Mouse (Mus musculus) midbrain, embryonic 12.5 days (tissue): ENCODE measurements around the gene Rnf26. TPM values are rescaled to one million over a fixed set of nuclear protein-coding genes. Genes with fewer than 3 reads are reported as not detected.
A peak's percentile ranks its signal among the peaks of the same experiment; 100 is the strongest.

ENCODE experiments used
- ATAC-seq: fragments of 200-750 bp; cut with Nextera tagmentation; 2 replicates; pipeline ENCODE4 v1.8.0; 2017; ENCODE audit warnings: low read depth, moderate TSS enrichment, moderate library complexity; ENCODE audit not compliant: low FRiP score
- H3K27ac ChIP-seq: fragments of 300-500 bp; sonication (generic); replicated peaks from 2 replicates; pipeline ENCODE4 v1.5.1; 2016; ENCODE audit warnings: mild to moderate bottlenecking
- H3K27me3 ChIP-seq: fragments of 300-500 bp; sonication (generic); 2 replicates; pipeline ENCODE4 v1.6.1; 2016; ENCODE audit warnings: mild to moderate bottlenecking
- H3K36me3 ChIP-seq: fragments of 300-500 bp; sonication (generic); 2 replicates; pipeline ENCODE4 v1.6.1; 2016
- H3K4me1 ChIP-seq: fragments of 300-500 bp; sonication (generic); 2 replicates; pipeline ENCODE4 v1.6.1; 2016
- H3K4me2 ChIP-seq: fragments of 300-500 bp; sonication (generic); replicated peaks from 2 replicates; pipeline ENCODE4 v1.6.1; 2016; ENCODE audit warnings: mild to moderate bottlenecking, moderate library complexity
- H3K4me3 ChIP-seq: fragments of 300-500 bp; sonication (generic); 2 replicates; pipeline ENCODE4 v1.5.1; 2016; ENCODE audit warnings: mild to moderate bottlenecking
- H3K9ac ChIP-seq: fragments of 300-500 bp; sonication (generic); replicated peaks from 2 replicates; pipeline ENCODE4 v1.6.1; 2016; ENCODE audit warnings: mild to moderate bottlenecking, moderate library complexity
- H3K9me3 ChIP-seq: fragments of 300-500 bp; sonication (generic); 2 replicates; pipeline ENCODE4 v1.6.1; 2016; ENCODE audit warnings: mild to moderate bottlenecking
- WGBS: fragments of 180-500 bp; shearing (Covaris S2); methylation state at CpG from one replicate; pipeline ENCODE4 v1.1.7; 2016; 5-methylcytosine and 5-hydroxymethylcytosine counted together
- polyA plus RNA-seq: library from polyadenylated mRNA; unstranded; fragments of >200 nt; fragmentation: Nextera tagmentation; extraction: Ambion mirVana; gene quantifications from 2 replicates; pipeline ENCODE4 v1.2.1, GENCODE M21; 2016

The Rnf26 gene
- polyA plus RNA-seq, 1 experiment from 2014 or later: 64.2 TPM

GRCm38 (mm10) chr9:44106596-44106995 is 6.7 kb downstream of the Rnf26 start:
- WGBS: 52% methylated on average over 4 of the region's 4 CpGs
- Histone ChIP-seq H3K9ac (peak overlapping the region; percentile 50), H3K9me3 (no peaks in the 10 kb centered on the region), H3K36me3 (peaks cover 11% of the 10 kb centered on the region; the same call in 1 of the 2 replicates), H3K4me3 (peak overlapping the region; percentile 21; the same call in 1 of the 2 replicates), H3K27ac (peak overlapping the region; percentile 60; the same call in 1 of the 2 replicates), H3K4me2 (peak overlapping the region; percentile 46), H3K27me3 (no peaks in the 10 kb centered on the region), H3K4me1 (peaks cover 49% of the 10 kb centered on the region)
- ATAC-seq: no peak

GRCm38 (mm10) chr9:44106182-44106581 is 7.1 kb downstream of the Rnf26 start:
- Histone ChIP-seq H3K9me3 (no peaks in the 10 kb centered on the region), H3K4me2 (no peak overlapping the region), H3K4me1 (peaks cover 51% of the 10 kb centered on the region), H3K27me3 (no peaks in the 10 kb centered on the region), H3K36me3 (peaks cover 11% of the 10 kb centered on the region; the same call in 1 of the 2 replicates), H3K27ac (no peak overlapping the region), H3K4me3 (no peak overlapping the region), H3K9ac (no peak overlapping the region; the same call in 1 of the 2 replicates)
- ATAC-seq: no peak
- WGBS: 97% methylated on average over 7 of the region's 7 CpGs

GRCm38 (mm10) chr9:44105781-44106180 is 7.5 kb downstream of the Rnf26 start:
- H3K36me3 ChIP-seq: peaks cover 11% of the 10 kb centered on the region; the same call in 1 of the 2 replicates
- H3K4me1 ChIP-seq: peaks cover 51% of the 10 kb centered on the region
- H3K27ac ChIP-seq: no peak overlapping the region
- WGBS: 90% methylated on average over 10 of the region's 10 CpGs
- H3K27me3 ChIP-seq: no peaks in the 10 kb centered on the region
- no peak overlapping the region for H3K4me3 ChIP-seq
- no peaks in the 10 kb centered on the region for H3K9me3 ChIP-seq
- H3K9ac ChIP-seq: no peak overlapping the region
- no peak for ATAC-seq
- no peak overlapping the region for H3K4me2 ChIP-seq

DNA sequence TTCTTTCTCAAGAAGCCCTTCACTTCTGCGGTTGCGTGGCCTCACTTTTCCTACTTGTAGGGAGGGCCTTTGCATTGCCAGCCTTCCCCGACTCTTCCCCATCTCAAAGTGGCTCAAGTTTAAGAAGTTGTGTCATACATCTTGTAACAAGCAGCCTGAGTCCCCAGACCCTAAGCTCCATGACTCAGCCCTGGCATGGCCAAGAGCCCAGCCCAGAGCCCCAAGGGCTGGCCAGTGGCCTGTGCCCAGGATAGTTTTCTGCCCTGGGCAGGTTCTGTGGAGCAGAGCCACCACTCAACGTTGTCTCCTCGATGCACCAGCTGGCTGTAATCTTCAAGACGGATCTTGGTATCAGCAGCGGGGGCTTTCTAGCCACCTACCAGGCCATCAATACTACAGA is 8.4 kb downstream of the Rnf26 start:
- no peaks in the 10 kb centered on the region for H3K9me3 ChIP-seq
- WGBS: 93% methylated on average over 7 of the region's 7 CpGs
- no peak for ATAC-seq
- H3K36me3 ChIP-seq: peaks cover 11% of the 10 kb centered on the region; the same call in 1 of the 2 replicates
- no peak overlapping the region; the same call in 1 of the 2 replicates for H3K9ac ChIP-seq
- no peak overlapping the region for H3K27ac ChIP-seq
- no peak overlapping the region for H3K4me2 ChIP-seq
- H3K27me3 ChIP-seq: no peaks in the 10 kb centered on the region
- H3K4me1 ChIP-seq: peaks cover 42% of the 10 kb centered on the region
- H3K4me3 ChIP-seq: no peak overlapping the region

DNA sequence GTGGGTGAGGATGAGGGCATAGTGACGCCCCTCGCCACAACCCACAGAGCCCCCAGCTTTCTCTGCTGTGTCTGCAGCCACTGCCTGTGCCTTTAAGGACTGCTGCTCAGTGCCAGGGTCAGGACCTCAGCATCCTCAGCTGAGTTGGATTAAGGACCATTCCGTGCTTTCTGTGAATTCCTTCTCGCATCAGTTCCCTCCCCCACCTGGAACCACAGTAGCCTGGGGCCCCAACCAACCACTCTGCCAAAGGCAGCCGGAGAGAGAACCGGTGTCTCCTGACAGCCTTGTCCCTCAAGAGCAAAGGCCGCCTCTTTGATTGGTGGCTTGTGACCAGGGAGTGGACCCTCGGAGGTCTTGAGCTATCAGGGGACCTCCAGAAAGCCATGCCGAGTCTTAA is 11.8 kb downstream of the Rnf26 start, which contains the start of gene Mfrp:
TSS of gene Mfrp (plus strand) at position 240 of the 400 bp plus-strand sequence.
- H3K27me3 ChIP-seq: no peaks in the 10 kb centered on the region
- H3K4me1 ChIP-seq: peaks cover 13% of the 10 kb centered on the region
- H3K36me3 ChIP-seq: peaks cover 11% of the 10 kb centered on the region; the same call in 1 of the 2 replicates
- no peak within 1 kb of the TSS for H3K9ac ChIP-seq
- WGBS: 29% methylated on average over 9 of the region's 9 CpGs
- ATAC-seq: no peak
- no peak within 1 kb of the TSS for H3K4me3 ChIP-seq
- H3K27ac ChIP-seq: no peak within 1 kb of the TSS
- H3K9me3 ChIP-seq: no peaks in the 10 kb centered on the region
- no peak within 1 kb of the TSS; the same call in 1 of the 2 replicates for H3K4me2 ChIP-seq

GRCm38 (mm10) chr9:44096536-44096935 is 16.8 kb downstream of the Rnf26 start:
- Histone ChIP-seq H3K9ac (no peak overlapping the region), H3K36me3 (no peaks in the 10 kb centered on the region), H3K27me3 (no peaks in the 10 kb centered on the region), H3K9me3 (no peaks in the 10 kb centered on the region), H3K4me1 (peaks cover 15% of the 10 kb centered on the region), H3K27ac (peak overlapping the region; percentile 43; the same call in 1 of the 2 replicates), H3K4me3 (no peak overlapping the region), H3K4me2 (no peak overlapping the region)
- 8% methylated on average over 9 of the region's 9 CpGs for WGBS
- ATAC-seq: peak; percentile 60; the same call in 1 of the 2 replicates

DNA sequence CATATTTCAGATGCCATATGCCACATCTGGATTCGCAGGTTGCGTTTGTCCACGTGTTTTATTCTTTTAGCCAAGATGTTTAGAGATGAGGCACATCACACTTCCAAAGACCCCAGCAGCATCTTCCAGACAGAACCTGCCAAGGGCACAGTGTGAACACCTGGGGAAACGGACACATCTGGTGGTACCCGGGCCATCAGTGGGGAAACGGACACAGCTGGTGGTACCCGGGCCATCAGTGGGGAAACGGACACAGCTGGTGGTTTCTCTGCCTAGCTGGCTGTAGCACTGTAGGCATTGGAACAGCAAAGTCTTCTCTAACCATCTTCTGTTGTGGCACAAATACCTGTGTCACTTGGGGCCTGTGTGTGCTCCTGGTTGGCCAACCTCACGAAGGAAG is 17.5 kb downstream of the Rnf26 start:
- Histone ChIP-seq H3K4me2 (no peak overlapping the region), H3K4me1 (peaks cover 13% of the 10 kb centered on the region), H3K9me3 (no peaks in the 10 kb centered on the region), H3K9ac (no peak overlapping the region), H3K36me3 (no peaks in the 10 kb centered on the region), H3K4me3 (no peak overlapping the region), H3K27ac (no peak overlapping the region), H3K27me3 (no peaks in the 10 kb centered on the region)
- 95% methylated on average over 9 of the region's 9 CpGs for WGBS
- ATAC-seq: no peak

- Histone ChIP-seq H3K9me3 (no peaks in the 10 kb centered on the region), H3K9ac (no peak overlapping the region), H3K4me2 (no peak overlapping the region), H3K36me3 (no peaks in the 10 kb centered on the region), H3K4me1 (peaks cover 13% of the 10 kb centered on the region), H3K27ac (no peak overlapping the region), H3K27me3 (peaks cover 3% of the 10 kb centered on the region; the same call in 1 of the 2 replicates), H3K4me3 (no peak overlapping the region)
- no peak for ATAC-seq
- 92% methylated on average over 3 of the region's 3 CpGs for WGBS
Observed at GRCm38 (mm10) chr9:44094737-44095136, 18.6 kb downstream of the Rnf26 start.

GRCm38 (mm10) chr9:44093612-44094503 is 19.5 kb downstream of the Rnf26 start:
- Histone ChIP-seq H3K9me3 (no peaks in the 10 kb centered on the region), H3K27ac (no peak overlapping the region), H3K27me3 (peaks cover 5% of the 10 kb centered on the region; the same call in 1 of the 2 replicates), H3K9ac (no peak overlapping the region), H3K36me3 (no peaks in the 10 kb centered on the region), H3K4me1 (peaks cover 13% of the 10 kb centered on the region), H3K4me3 (peak overlapping the region; percentile 4; the same call in 1 of the 2 replicates), H3K4me2 (peak overlapping the region; percentile 31)
- 30% methylated on average over 24 of the region's 24 CpGs for whole genome bisulfite sequencing
- peak; percentile 44; the same call in 1 of the 2 replicates for ATAC-seq

DNA sequence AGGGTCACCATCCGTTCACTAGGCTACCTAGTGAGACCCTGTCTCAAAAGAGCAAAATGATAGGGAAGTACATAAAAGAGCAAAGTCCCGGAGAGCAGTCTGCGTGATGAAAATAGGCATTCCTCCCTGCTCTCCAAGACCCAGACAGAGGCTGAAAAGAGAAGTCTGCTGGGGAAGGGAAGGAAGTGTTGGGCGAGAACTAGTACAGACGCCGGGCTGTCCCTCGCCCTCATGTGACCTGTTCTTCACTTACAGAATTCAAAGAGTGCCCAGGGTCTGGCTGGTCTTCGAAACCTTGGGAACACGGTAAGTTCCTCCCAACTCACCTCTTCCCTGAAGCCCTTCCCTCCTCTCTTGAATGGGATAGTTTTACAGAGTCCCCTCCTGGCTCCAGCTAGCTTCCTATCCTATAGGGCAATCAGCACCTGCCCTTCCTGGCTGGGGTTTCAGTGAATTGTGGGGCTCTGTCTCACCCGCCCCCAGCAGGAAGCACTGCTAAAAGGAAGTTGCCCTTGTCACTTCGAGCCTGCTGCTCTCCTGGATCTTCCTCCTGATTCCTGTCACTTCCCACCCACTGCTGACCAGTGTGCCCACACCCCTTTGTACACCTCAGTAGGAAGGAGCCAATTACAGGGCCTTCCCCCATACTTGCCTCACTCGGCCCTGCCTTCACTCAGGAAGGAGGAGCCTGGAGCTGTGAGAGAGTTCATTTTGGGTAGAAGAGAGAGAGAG is 24.3 kb downstream of the Rnf26 start:
- Histone ChIP-seq H3K4me2 (no peak overlapping the region), H3K4me3 (no peak overlapping the region), H3K27ac (no peak overlapping the region), H3K9ac (no peak overlapping the region), H3K27me3 (peaks cover 47% of the 10 kb centered on the region), H3K4me1 (peaks cover 31% of the 10 kb centered on the region), H3K36me3 (no peaks in the 10 kb centered on the region), H3K9me3 (no peaks in the 10 kb centered on the region)
- 72% methylated on average over 12 of the region's 12 CpGs for WGBS
- no peak for ATAC-seq

DNA sequence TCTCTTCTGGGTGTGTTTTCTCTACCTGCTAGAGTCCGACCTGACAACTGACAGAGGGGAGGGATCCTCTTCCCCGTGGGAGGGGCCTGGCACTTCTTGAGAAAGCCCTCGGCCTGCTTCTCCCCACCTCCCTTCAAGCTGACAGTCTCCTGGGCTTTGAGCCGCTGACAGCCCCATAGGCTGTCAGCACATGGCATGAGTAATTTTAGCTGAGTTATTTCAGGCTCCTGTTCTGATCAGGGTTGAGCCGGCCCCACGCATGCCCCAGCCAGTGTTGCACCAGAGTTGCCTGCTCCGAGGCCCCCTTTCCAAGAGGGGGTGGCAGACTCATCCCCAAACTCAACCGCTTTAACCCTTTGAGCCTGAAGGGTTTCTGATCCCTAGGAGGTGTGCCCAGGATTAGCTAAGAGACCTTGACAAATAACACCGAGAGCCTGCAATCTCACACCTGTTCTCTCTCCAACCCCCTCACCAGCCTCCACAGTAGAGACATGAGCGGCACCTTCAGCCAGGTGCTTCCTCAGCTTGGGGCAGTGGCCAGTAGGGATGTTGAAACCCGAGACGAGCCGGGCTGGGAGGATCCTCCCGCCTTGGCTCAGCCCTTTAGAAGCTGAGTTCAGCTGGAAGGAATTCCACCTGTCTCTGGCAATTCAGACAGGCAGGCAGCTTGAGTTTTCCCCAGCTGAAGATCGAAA is 25.4 kb downstream of the Rnf26 start:
- Histone ChIP-seq H3K4me2 (no peak overlapping the region), H3K4me1 (peaks cover 35% of the 10 kb centered on the region), H3K9ac (no peak overlapping the region), H3K36me3 (no peaks in the 10 kb centered on the region), H3K9me3 (no peaks in the 10 kb centered on the region), H3K27me3 (peaks cover 59% of the 10 kb centered on the region), H3K27ac (no peak overlapping the region), H3K4me3 (no peak overlapping the region)
- no peak for ATAC-seq
- 14% methylated on average over 15 of the region's 15 CpGs for WGBS
